Mouse (Mus musculus): ENCODE data around the gene Slc13a2.

The Slc13a2 gene

DNA sequence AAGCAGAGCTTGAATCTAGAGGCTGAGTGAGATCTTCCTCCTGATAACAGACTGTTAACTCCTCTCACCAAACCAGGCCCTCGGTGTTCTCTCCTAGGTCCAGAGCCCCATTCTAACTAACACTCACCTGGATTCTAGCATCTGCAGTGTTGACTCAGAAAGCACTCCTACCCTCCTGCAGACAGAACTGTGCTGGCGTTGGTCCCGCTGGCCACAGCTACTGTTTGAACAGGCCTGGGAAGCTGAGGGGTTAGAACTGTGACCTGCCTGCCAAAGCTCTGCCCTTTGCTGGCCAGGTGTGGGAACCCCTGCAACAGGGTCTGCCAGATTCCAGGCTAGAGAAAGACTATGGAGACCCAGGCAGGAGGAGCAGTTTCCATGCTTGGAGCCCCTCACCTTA, 29.3 kb downstream of the Slc13a2 start:
- DNase-seq (ENCODE audit: low spot score) = no peak

DNA sequence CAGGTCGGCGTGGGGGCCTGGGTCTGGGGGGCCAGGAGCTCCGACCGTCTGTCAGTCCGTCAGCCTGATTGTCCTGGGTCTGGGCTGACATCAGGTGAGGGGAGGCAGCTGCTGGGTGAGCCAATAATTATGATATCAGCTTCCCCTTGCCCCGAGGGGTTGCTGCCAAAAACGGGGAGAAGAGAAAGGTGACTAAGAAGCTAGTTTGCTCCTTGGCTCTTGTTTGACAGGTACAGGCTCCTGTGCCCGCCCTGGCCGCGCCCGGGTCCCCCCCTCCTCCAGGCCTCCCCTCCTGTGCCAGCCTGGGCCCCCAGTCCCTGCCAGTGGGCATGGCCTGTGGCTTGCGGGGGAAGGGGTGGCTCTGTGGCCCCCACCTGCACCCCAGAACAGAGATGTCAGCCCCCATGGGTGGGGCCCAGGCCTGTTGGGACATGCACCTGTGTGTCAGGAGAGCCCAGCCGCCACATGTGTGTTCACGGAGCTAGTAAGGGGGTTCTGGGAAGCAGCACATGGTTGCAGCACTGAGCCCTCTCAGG, 35.4 kb downstream of the Slc13a2 start, which contains the start of gene Foxn1:
Gene Foxn1 (minus strand): TSS at position 51 of the 536 bp plus-strand sequence.
- DNase-seq (ENCODE audit: low spot score) = no peak

DNA sequence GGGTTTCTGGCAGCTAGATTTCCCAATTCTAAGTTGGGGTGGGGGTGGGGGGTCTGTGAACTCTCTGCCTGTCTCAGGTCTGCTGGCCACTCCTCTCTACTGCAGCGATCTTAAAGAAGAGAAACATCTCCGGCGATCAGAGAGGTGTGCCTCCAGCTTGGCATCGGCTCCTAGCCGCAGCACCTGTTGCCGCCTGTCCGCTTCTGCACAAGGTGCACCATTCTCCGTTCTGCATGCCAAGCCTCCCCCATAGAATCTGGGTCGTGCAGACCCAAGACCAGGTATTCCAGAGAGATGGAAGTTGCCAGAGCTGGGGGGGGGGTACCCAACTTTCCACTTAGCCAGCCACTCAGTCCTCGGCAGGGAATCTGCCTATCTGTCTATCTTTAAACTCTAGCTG, 36.2 kb downstream of the Slc13a2 start:
- DNase-seq (ENCODE audit: low spot score) = no peak

DNA sequence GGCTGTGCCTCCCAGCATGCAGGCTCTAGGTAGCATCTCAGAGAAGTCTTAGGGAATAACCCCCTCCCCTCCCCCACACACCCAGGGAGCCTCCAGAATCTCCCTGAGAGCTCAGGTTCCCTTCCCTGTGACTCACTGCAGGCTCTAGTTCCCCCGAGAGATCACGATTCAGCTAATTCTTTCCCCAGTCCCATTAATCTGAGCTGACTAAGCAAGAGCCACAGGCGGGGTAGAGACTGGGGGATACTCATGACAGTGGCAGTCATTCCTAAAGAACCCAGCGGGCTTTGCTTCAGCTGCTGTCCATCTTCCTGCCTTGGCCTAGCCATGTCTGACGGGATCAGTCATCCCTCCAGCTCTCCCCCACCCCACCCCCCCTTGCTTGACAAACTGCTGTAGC, 39.3 kb downstream of the Slc13a2 start:
- DNase-seq (ENCODE audit: low spot score) = no peak

DNA sequence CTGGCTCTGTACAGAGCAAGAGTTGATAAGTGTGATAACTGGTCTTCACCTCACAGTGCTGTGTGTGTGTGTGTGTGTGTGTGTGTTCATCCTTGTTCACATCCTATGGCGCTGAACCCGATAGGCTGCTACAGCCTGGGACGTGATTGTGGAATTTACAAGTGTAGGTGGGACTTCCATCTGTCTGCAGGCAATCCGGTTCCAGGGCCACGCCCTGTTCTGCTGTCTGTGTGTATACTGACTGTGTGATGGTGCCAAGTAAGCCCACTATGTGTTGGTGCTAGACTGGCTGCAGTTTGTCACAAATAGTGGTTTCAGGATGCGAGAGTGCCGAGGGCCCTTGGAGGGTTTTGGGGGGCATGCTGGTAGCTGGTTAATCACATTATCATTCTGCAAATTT, 39.7 kb downstream of the Slc13a2 start:
- no peak for DNase-seq (ENCODE audit: low spot score)

DNA sequence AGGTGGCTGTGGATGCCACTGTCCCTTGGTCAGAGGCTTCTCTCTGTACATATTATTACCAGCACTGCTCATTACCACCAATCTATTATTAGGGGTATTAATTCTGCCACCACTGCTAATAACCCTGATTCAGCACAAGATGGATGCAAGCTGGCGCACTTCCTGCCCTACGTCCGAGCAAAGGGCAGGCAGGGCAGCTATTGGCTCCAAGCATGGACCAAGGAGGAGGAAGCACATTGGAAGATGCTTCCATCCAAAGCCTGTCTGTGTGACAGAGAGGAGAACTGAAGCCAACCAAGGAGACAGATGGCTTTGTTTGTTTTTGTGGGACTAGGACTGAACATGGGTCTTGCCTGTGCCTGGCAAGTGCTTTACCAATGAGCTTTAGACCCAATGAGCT, 41.0 kb downstream of the Slc13a2 start:
- DNase-seq (ENCODE audit: low spot score) = no peak

DNA sequence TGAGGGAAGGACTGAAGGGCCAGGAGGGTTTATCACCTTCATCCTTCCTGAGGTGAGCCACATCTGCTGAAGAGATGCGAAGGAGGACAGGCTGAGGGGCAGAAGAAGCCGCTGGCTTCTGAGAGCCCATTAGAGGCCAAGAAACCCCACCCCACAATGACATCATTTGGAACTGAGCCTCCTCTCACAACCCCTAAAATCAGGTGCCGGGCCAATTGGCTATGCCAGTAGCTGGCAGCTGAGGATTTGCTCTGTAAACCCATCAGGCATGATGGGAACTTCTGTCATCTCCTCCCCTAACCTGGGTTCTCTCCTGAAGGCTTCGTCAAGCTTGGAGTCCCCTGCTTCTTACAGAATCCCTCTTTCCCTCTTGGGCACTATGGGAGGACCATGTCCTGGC, 41.7 kb downstream of the Slc13a2 start:
- no peak for DNase-seq (ENCODE audit: low spot score)

DNA sequence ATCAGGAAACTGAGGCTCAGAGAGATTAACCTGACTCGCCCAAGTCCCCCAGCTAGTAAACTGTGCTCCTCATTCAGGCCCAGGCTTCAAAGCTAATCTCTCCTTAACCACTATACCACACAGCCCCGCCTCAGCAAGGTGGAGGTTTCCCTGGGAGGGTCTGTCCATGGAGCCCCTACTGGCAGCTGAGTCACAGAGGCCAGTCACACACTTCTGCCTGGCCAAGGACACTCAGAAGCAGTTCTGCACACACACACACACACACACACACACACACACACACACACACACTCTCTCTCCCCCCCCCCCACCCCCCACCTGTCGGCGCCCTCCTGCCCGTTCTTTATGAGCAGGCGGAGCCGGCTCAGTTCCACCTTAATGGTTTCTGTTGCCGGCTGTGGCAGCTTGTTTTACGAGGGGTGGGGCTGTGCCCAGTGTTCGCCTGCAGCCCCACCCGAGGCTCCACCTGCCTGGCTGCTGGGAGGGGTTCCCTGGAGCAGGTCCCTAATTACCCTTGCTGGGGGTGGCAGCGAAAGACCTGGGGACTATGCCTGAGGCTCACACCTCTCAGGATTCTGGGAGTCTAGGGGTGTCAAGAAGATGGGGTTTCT, 44.4 kb downstream of the Slc13a2 start:
- no peak for DNase-seq (ENCODE audit: low spot score)

DNA sequence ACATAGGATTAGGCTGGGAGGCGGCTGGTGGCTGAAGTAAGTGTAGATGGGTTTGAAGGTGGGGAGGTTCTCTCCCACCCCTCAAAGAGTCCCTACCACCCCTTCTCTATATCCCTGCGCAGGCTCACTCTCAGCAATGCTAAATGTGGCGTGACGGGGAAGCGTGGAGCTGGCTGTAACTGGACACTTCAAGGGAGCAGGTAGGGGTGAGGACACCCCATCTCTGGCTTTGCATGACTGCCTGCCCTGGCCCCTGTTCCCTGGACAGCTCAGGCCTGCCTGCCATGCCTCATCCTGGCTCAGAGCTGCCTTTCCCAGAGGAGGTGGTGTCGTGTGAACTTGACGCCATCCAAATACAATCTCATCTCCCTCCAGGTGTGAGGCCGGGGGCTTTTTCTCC, 47.9 kb downstream of the Slc13a2 start:
- peak; percentile 41 for DNase-seq (ENCODE audit: low spot score)

DNA sequence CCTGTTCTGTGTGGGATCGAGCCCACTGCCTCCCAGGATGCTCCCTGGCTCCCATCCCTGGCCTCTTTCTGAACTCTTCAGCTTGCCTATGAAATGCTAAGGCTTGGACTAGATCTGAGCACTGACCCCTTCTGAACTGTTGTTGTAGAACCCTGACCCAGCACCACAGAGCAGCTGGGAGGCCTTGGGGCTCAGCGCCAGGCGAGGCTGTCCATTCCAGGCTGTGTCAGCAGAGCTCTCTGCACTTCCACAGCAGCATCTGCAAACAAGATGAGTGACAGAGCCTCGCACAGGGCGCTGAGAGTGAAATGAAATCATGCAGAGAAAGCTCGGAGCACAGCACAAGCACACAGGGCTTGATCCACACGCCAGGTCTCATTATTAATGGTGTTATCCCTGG, 49.4 kb downstream of the Slc13a2 start:
- no peak for DNase-seq (ENCODE audit: low spot score)

DNA sequence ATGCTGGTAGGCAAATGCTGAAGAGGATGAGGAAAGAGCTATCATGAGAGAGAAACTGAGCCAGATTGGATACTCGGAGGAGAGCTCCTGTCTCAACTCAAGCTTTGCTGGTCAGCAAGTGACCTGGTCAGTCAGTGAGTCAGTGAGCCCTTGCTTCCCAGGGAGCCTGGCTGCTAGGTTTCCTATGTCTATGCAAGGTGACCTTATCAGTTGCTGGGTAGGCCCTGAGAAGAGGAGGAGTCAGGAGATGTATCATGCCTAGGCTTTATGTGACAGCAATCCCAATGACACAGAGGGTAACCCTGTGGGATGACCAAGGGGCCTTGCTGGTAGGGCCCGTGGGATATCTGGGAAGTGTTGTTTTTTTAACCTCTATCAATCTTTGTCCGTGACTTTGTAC, 49.9 kb downstream of the Slc13a2 start:
- no peak for DNase-seq (ENCODE audit: low spot score)

DNA sequence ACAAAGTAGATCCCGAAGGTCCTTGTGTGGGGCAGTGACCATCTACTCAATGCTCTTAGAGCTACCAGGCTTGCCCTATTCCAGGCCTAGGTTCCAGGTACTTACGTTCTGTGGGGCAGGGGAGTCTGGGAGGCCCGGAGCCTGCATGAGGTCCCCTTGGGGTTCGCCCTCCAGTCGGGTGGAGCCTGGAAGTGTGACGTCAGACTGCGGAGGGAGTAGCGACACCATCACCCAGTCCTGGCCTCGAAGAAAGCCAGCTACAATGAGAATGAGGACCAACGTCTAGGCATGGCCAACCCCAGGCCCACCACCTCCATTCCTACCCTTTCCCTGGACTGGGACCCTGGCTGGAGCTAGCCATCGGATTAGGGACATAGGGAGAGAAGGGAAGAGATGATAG, 50.3 kb downstream of the Slc13a2 start:
- no peak for DNase-seq (ENCODE audit: low spot score)

DNA sequence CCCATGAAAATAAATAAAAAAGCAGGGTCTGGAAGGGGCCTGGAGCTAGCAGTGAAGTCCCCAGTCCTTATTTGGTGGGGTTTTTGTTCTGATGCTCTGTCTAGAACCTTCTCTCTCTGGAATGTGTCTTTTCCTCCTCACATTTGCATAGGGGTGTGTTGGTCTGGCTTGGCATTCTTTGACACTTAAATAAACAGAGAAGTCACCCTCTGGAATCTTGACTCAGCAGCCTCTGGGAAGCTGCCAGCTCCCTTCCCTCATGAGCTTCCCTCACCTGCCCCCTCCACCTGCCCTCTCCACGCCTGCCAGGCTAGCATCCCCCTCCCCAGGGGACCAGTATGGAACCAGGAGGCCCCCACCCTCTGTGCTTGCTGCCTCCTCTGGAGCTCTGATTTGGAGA, 51.6 kb downstream of the Slc13a2 start:
- no peak for DNase-seq (ENCODE audit: low spot score)

DNA sequence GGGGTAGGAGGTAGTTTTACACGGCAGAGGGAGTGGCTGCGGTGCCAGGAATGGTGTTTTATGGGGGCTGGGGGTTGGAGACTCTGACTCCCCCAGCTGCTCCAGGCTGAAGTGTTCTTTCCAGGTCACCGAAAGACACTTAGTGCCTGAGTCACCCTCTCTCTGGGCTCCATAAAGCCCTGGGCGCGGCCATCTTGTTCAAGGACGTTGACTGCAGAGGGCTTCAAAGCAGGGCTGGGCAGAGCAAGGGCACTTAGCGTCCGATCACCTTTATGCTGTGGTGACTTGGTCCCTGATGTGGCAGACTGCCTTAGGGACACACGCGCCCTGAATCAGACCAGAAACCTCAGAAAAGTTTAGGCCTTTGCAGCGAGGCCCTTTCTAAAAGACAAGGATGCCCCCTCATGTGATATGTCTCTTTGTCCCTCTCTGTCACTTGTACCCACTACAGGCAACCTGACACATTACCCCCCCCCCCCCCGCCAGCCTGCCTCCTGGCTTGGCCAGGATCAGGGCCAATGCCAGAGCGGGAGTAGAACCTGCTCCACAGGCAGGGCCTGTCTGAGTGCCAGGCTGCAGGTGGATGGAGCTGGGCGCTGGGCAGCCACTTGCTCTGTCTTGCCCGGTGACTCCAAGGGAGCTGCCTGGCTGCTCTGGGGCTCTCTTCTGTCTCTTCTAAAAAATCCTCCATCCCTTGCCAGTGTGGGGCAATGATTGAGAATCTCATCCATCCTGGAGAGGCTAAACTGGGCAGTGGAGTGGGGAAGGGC, 54.4 kb downstream of the Slc13a2 start:
- DNase-seq (ENCODE audit: low spot score) = no peak

DNA sequence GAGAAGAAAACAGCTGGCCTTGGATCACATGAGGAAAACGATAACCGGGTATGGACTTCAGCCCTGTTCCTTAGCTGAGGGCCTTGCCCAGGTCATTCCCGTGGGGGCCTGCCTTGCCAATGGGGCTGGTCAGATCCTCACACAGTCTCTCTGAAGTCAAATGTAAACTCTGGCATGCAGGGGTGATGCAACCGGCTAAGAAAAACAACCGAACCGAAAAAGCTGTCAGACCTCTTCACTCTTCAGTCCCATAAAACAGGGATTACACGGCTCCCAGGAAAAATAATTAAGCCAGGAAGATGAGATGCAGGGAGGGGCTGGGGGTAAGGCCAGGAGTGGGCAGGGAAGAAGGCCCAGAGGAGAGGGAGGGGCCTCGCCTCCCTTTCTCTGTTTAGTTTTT, 57.9 kb downstream of the Slc13a2 start:
- no peak for DNase-seq (ENCODE audit: low spot score)

DNA sequence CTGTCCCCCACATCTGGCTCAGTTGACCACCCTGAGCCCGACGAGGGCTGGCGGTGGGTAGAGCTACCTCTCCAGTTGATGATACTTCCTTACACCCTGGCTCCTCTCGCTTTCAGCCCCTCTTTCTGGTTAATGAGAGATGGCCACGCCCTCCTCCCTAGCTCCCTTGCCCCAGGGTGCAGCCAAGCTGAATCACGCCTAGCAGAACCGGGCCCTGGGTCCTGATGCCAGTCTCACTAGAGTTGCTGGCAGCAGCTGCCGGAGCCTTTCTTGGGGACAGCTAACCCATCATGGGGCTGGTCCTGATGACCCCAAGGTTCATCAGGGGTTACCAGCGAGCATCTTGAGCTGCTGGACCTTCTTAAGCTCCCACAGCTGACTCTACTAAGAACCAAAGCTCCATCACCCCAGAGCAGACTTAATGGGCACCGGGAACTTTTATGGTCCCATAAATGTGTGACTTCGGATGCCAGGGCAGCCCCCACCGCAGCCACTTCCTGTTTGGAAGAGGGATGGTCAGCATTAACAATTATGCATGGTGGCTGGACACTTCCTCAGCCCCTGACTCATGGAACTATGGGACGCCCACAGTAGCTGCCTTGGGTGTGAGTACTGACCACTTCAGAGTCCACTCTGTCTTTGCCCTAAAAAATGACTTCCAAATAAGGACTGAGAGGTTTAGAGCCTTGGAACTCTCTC, 58.6 kb downstream of the Slc13a2 start:
- DNase-seq (ENCODE audit: low spot score) = no peak

DNA sequence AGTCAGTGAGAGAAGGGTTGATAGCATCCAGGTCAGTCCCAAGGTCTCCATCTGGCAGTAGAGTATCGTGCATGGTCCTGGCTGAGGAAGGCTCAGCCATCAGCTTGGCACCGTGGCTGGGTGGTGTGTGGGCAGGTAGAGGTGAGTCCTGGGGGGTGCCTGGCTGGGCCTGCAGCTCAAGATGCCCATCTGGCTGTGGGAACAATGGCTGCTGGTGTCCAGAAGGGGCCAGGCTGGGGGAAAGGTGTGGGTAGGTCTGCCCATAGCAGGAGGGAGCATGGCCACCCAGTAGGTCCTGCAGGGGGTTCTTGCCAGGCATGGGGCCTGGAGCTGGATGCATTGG, 61.3 kb downstream of the Slc13a2 start:
- DNase-seq (ENCODE audit: low spot score) = no peak

DNA sequence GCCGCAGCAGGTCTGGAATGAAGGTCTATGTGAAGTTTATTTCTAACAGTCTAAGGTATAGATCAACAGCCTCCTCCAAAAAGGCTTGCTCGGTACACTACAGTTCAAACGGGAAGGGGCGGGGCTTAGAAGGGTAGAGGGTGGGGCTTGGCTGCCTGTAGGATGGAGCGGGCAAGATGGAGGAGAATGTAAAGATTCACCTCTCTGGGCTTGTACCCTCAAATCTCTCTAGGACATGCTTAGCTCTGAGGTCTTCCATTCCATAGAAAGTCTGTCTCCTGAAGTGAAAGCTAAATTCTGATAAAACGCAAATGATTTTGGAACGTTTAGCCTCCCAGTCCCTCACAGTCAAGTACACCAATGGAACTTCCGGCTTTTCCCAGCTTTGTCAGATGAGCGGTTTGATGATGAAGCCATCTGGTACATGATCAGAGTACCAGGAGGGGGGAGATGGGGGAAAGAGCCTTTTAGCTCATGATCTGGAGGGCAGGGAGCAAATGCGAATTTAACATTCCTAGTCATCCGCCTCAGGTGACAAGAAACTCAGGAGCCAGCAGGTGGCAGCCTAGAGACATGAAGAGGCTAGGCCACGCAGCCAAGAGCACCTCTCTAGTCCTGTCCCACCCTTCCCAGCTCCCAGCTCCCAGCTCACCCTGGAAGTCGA, 61.8 kb downstream of the Slc13a2 start:
- peak; percentile 91 for DNase-seq (ENCODE audit: low spot score)

DNA sequence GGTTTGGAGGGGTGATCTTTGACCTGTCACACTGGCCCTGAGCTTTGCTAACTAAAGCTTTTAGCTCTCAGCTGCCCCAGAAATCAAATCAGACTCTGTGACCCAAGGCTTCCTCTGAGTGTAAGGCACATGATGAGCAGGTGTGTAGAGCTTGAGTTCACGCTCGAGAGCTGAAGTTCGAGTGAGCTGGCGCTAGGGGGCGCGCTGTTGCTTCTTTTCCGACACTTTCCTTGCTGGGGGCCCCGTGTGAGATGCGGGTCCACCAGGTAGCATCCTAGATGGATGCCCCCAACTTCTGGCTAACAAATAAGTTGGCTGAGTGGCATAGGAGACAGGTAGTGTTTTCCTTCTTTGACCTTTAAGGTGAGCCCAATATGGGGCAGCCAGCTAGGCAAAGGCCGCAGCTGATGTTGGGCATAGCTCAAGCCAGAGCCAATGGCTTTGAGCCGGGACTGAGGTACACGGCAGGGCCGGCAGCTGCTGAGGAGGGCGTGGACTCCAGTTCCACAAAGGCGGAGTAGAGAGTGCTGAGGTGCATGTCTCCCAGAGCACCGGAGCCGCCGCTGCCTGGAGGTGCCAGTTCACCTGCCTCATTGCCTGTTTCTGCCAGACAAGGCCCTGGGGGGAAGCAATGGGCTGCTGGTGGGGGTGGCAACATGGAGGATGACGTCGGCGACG, 63.5 kb downstream of the Slc13a2 start:
- peak; percentile 57 for DNase-seq (ENCODE audit: low spot score)

DNA sequence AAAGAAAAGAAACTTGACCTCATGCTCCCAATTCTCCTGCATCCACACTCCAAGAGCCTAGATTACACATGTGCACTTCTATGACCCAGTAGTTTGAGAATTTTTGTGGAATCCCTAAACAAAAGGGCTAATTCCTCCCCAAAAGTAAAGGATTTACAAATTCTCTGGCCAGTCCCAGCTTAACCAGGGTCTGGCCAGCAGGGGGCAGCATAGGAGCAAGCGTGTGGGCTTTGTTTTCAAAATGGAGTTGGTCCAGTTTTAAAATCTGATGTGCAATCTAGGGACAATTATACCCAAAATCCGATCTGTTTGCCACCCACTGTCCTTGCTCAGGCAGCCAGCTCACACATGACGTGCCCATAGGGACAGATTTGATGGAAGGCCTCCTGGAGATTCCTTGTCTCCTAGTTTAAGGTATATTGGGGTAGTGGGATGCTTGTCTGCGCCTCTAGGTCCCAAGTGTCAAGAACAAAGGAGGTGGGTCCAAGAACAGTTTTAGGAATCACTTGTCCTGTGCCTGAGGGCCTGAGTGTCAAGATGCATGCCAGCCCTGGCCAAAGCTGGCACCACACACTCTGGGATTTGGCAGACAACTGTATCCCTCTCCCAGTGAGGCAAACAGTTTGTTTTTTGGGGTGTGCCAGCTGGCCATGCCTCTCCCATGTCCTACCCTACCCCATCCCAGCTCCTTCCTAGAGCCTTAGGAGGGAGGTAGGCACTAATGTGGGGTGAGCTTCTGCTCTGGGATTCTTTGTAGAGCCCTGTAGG, 66.4 kb downstream of the Slc13a2 start:
- peak; percentile 71 for DNase-seq (ENCODE audit: low spot score)

DNA sequence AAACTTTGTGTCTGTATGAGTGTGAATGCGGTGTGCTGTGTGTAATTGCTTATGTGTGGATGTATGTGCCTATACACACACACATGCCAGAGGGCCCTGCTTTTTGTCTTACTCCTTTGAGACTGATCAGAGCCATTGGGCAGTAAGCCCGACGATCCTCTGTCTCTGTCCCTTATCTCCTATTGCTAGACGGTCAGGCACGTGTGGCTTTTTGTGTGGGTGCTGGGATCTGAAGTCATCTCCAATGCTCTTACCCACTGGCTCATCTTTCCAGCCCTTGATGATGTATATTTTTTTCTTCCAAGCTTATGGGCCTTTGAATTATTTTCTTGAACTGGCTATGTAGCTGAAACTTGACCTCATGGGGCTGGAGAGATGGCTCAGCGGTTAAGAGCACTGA, 67.1 kb downstream of the Slc13a2 start:
- DNase-seq (ENCODE audit: low spot score) = no peak

All from embryo, embryonic 10 days (tissue).